Mouse (Mus musculus): ENCODE data around the gene Smtn.

Smtn gene

GRCm38 (mm10) chr11:3509181-3510085 is 31.0 kb downstream of the Smtn start:
- no peak for DNase-seq (ENCODE audit: low spot score in 2 of 2)

- DNase-seq (ENCODE audit: low spot score in 2 of 2) = no peak
These were observed 32.2 kb downstream of the Smtn start for GRCm38 (mm10) chr11:3508226-3508625.

GRCm38 (mm10) chr11:3503755-3504693 is 36.4 kb downstream of the Smtn start:
- DNase-seq (ENCODE audit: low spot score in 2 of 2) = no peak

GRCm38 (mm10) chr11:3502459-3503072 is 37.8 kb downstream of the Smtn start:
- no peak for DNase-seq (ENCODE audit: low spot score in 2 of 2)

- DNase-seq (ENCODE audit: low spot score in 2 of 2) = no peak
These were observed 38.4 kb downstream of the Smtn start for GRCm38 (mm10) chr11:3502057-3502456.

- no peak for DNase-seq (ENCODE audit: low spot score in 2 of 2)
These were observed 43.1 kb downstream of the Smtn start for GRCm38 (mm10) chr11:3497296-3497695.

- DNase-seq (ENCODE audit: low spot score in 2 of 2) = no peak
These were observed 43.7 kb downstream of the Smtn start for GRCm38 (mm10) chr11:3496756-3497155.

GRCm38 (mm10) chr11:3495496-3495895 is 44.9 kb downstream of the Smtn start:
- no peak for DNase-seq (ENCODE audit: low spot score in 2 of 2)

- no peak for DNase-seq (ENCODE audit: low spot score in 2 of 2)
These were observed 45.6 kb downstream of the Smtn start for GRCm38 (mm10) chr11:3494857-3495256.

GRCm38 (mm10) chr11:3492748-3493147 is 47.7 kb downstream of the Smtn start:
- no peak for DNase-seq (ENCODE audit: low spot score in 2 of 2)

- no peak for DNase-seq (ENCODE audit: low spot score in 2 of 2)
These were observed 51.4 kb downstream of the Smtn start for GRCm38 (mm10) chr11:3489036-3489435.

GRCm38 (mm10) chr11:3487952-3488570 is 52.4 kb downstream of the Smtn start, which contains the start of gene Pla2g3:
Gene Pla2g3, plus strand, starts transcription at chr11:3488284.
- no peak for DNase-seq (ENCODE audit: low spot score in 2 of 2)

- no peak for DNase-seq (ENCODE audit: low spot score in 2 of 2)
These were observed 54.1 kb downstream of the Smtn start for GRCm38 (mm10) chr11:3486349-3486748.

GRCm38 (mm10) chr11:3483980-3484642 is 56.3 kb downstream of the Smtn start:
- peak; percentile 41 for DNase-seq (ENCODE audit: low spot score in 2 of 2)

GRCm38 (mm10) chr11:3475489-3475888 is 64.9 kb downstream of the Smtn start:
- DNase-seq (ENCODE audit: low spot score in 2 of 2) = no peak

GRCm38 (mm10) chr11:3474480-3475115 is 65.8 kb downstream of the Smtn start:
- DNase-seq (ENCODE audit: low spot score in 2 of 2) = no peak

- peak; percentile 47 to 57 for DNase-seq (ENCODE audit: low spot score in 2 of 2)
These were observed 67.9 kb downstream of the Smtn start for GRCm38 (mm10) chr11:3472484-3472883.

- DNase-seq (ENCODE audit: low spot score in 2 of 2) = no peak
These were observed 69.0 kb downstream of the Smtn start for GRCm38 (mm10) chr11:3471448-3471850.
